Mouse (Mus musculus) c-Kit-positive CD71-positive TER-119-positive erythroid progenitor cells, embryonic 14.5 days (primary cell): ENCODE data around the gene Ankfy1.
"Not testable (repeated sequence)": the region's sequence is repeated elsewhere in the genome, so short reads cannot be mapped to it uniquely, and the experiment has no call there.

Source experiments
- DNase-seq: peaks from one replicate; pipeline ENCODE4 v3.0.0-alpha.2; 2013; ENCODE audit warnings: low spot score

The Ankfy1 gene

GRCm38 (mm10) chr11:72723165-72723564, 33.4 kb downstream of the Ankfy1 start:
- no peak for DNase-seq

GRCm38 (mm10) chr11:72723871-72724270, 34.1 kb downstream of the Ankfy1 start:
- DNase-seq = peak; percentile 21

- no peak for DNase-seq
These were observed 36.2 kb downstream of the Ankfy1 start for GRCm38 (mm10) chr11:72726023-72726422.

- no peak for DNase-seq
These were observed 43.9 kb downstream of the Ankfy1 start for GRCm38 (mm10) chr11:72733736-72734135.

- DNase-seq = no peak
These were observed 45.2 kb downstream of the Ankfy1 start for GRCm38 (mm10) chr11:72734840-72735518.

- DNase-seq = no peak
These were observed 45.7 kb downstream of the Ankfy1 start for GRCm38 (mm10) chr11:72735519-72735860.

- no peak for DNase-seq
These were observed 46.5 kb downstream of the Ankfy1 start for GRCm38 (mm10) chr11:72736320-72736719.

GRCm38 (mm10) chr11:72737517-72737916, 47.7 kb downstream of the Ankfy1 start:
- DNase-seq = not testable (repeated sequence)

GRCm38 (mm10) chr11:72739048-72739447, 49.2 kb downstream of the Ankfy1 start:
- no peak for DNase-seq

- DNase-seq = no peak
These were observed 62.1 kb downstream of the Ankfy1 start for GRCm38 (mm10) chr11:72751956-72752355.

GRCm38 (mm10) chr11:72758316-72758715, 68.5 kb downstream of the Ankfy1 start:
- DNase-seq = no peak

GRCm38 (mm10) chr11:72759581-72759980, 69.8 kb downstream of the Ankfy1 start:
- no peak for DNase-seq

- no peak for DNase-seq
These were observed 71.0 kb downstream of the Ankfy1 start for GRCm38 (mm10) chr11:72760781-72761180.

GRCm38 (mm10) chr11:72764270-72764669, 74.5 kb downstream of the Ankfy1 start:
- DNase-seq = no peak

GRCm38 (mm10) chr11:72767716-72768115, 77.9 kb downstream of the Ankfy1 start:
- no peak for DNase-seq

- DNase-seq = no peak
These were observed 79.3 kb downstream of the Ankfy1 start for GRCm38 (mm10) chr11:72769061-72769460.

GRCm38 (mm10) chr11:72770324-72770723, 80.5 kb downstream of the Ankfy1 start:
- DNase-seq = no peak

GRCm38 (mm10) chr11:72770816-72771215, 81.0 kb downstream of the Ankfy1 start:
- DNase-seq = no peak

GRCm38 (mm10) chr11:72771461-72771860, 81.7 kb downstream of the Ankfy1 start:
- no peak for DNase-seq

- DNase-seq = not testable (repeated sequence)
These were observed 82.8 kb downstream of the Ankfy1 start for GRCm38 (mm10) chr11:72772611-72773010.

GRCm38 (mm10) chr11:72778957-72779356, 89.2 kb downstream of the Ankfy1 start:
- DNase-seq = no peak

- DNase-seq = no peak
These were observed 92.3 kb downstream of the Ankfy1 start for GRCm38 (mm10) chr11:72782103-72782502.

- no peak for DNase-seq
These were observed 92.7 kb downstream of the Ankfy1 start for GRCm38 (mm10) chr11:72782503-72782902.

- no peak for DNase-seq
These were observed 102.2 kb downstream of the Ankfy1 start for GRCm38 (mm10) chr11:72792033-72792432.

GRCm38 (mm10) chr11:72795149-72795454, 105.3 kb downstream of the Ankfy1 start:
- DNase-seq = no peak
